Comparison of ENCODE assay signal across 19 mouse cellular contexts in genomic region chr7:75413903-75414302, GRCm38 (mm10). TPM values are rescaled to one million over a fixed set of nuclear protein-coding genes. Genes with fewer than 3 reads are reported as not detected.
DNase-seq lines count a peak whose midpoint lies in the region; ATAC-seq and TF ChIP-seq lines count a peak whose summit lies in the region.
"Had no signal": no experiment of that assay in that cellular context is flagged by ENCODE, and none has a peak within 500 bp of the region (broad histone marks: within the 10 kb centered on the region; RNA-seq: fewer than 3 reads in every experiment).

No protein-coding gene starts in this region.

- H3K36me3 ChIP-seq in kidney, embryonic 15.5 days = no peaks in the 10 kb centered on the region
- H3K36me3 ChIP-seq in kidney, adult 2 months (ENCODE audit: control insufficient read depth, insufficient read depth, low read length) = no peaks in the 10 kb centered on the region
- H3K36me3 ChIP-seq: G1E; heart, embryonic 15.5 days; midbrain, embryonic 15.5 days had no signal

- no peak for DNase-seq in kidney, adult 2 months
- DNase-seq in B cell, adult 2 months = peak; percentile 71 to 75
- peak; percentile 51 for DNase-seq in retina, embryonic 14.5 days (ENCODE audit: low spot score)
- DNase-seq in yolk sac, embryonic 10.5 days (ENCODE audit: low spot score) = no peak
- DNase-seq: adrenal gland, adult 8-10 months; cerebellum, adult 9-11 months; gastrocnemius, postnatal 36 days; kidney, adult 11 months; kidney, postnatal 36 days; layer of hippocampus, postnatal 36 days; right cerebral cortex, postnatal 4 days; thymus, postnatal 36 days had no signal

- ATAC-seq in kidney, embryonic 15.5 days (replicated peaks; ENCODE audit: low FRiP score) = 0 out of 2 replicates have a peak, but pooled peaks have one; percentile 33
- peak; percentile 91 for ATAC-seq in common myeloid progenitor, adult 5-6 weeks (replicated peaks; ENCODE audit: low read depth, poor library complexity, severe bottlenecking)
- no peak for ATAC-seq in frontal cortex, adult (ENCODE audit: low TSS enrichment)
- ATAC-seq: midbrain, embryonic 15.5 days had no signal

- no peak for TF ChIP-seq POLR2A in kidney, adult 2 months (IDR thresholded peaks at IDR 0.05; ENCODE audit: low read depth, low read length)

- peaks cover 14% of the 10 kb centered on the region for H3K4me1 ChIP-seq in kidney, embryonic 15.5 days
- H3K4me1 ChIP-seq in kidney, adult 2 months (ENCODE audit: control insufficient read depth, insufficient read depth, low read length) = no peaks in the 10 kb centered on the region
- H3K4me1 ChIP-seq: midbrain, embryonic 15.5 days had no signal

- no peak overlapping the region for H3K9ac ChIP-seq in kidney, embryonic 15.5 days
- H3K9ac ChIP-seq: heart, embryonic 15.5 days; midbrain, embryonic 15.5 days had no signal

- no peaks in the 10 kb centered on the region for H3K27me3 ChIP-seq in kidney, embryonic 15.5 days
- no peaks in the 10 kb centered on the region for H3K27me3 ChIP-seq in kidney, adult 2 months (replicated peaks; ENCODE audit: control insufficient read depth, insufficient read depth, low read length)
- H3K27me3 ChIP-seq: heart, embryonic 15.5 days; midbrain, embryonic 15.5 days had no signal

- H3K9me3 ChIP-seq in kidney, embryonic 15.5 days (replicated peaks) = no peaks in the 10 kb centered on the region
- H3K9me3 ChIP-seq: G1E; heart, embryonic 15.5 days; midbrain, embryonic 15.5 days had no signal

- H3K4me2 ChIP-seq in kidney, embryonic 15.5 days = no peak overlapping the region
- H3K4me2 ChIP-seq: heart, embryonic 15.5 days; midbrain, embryonic 15.5 days had no signal

- no peak for TF ChIP-seq CTCF in kidney, adult 2 months (conservative IDR thresholded peaks at IDR 0.05; ENCODE audit: insufficient read depth, insufficient read length, low read depth, low read length)

- no peak overlapping the region for H3K27ac ChIP-seq in kidney, embryonic 15.5 days
- H3K27ac ChIP-seq in kidney, adult 2 months (ENCODE audit: insufficient read depth, low read depth, low read length) = no peak overlapping the region
- H3K27ac ChIP-seq: heart, embryonic 15.5 days; macrophage; midbrain, embryonic 15.5 days had no signal

- 63% methylated on average over 6 of the region's 6 CpGs for WGBS in kidney, embryonic 15.5 days
- 65% methylated on average over 6 of the region's 6 CpGs for WGBS in kidney, adult 2 months

- H3K4me3 ChIP-seq in kidney, embryonic 15.5 days (replicated peaks) = no peak overlapping the region
- no peak overlapping the region for H3K4me3 ChIP-seq in kidney, adult 2 months (ENCODE audit: insufficient read depth, low read depth, low read length)
- H3K4me3 ChIP-seq: heart, embryonic 15.5 days; midbrain, embryonic 15.5 days had no signal

RNA-seq across cellular contexts. Expression of gene Akap13, which starts 41.4 kb away (rescaled TPM):
- polyA plus RNA-seq in kidney, embryonic 15.5 days (2015; fragmentation: Nextera tagmentation; extraction: Ambion mirVana) = 46.1 and 49.7 TPM in 2 replicates
- 12.0 and 13.2 TPM in 2 replicates for polyA plus RNA-seq in kidney, adult 2 months (2012; rRNA removed)
- 275 and 299 TPM in 2 replicates for total RNA-seq in common myeloid progenitor, adult 5-6 weeks (2017)

Comparison
In these comparisons a context has a peak if more than half of its experiments do, and no peak if none do; other contexts are left out.
1. DNase-seq: peak in B cell, adult 2 months (2 of 2) and retina, embryonic 14.5 days (single experiment); none in kidney, adult 2 months (single experiment) and yolk sac, embryonic 10.5 days (single experiment).